Mouse (Mus musculus) CD4-positive, CD25-positive, alpha-beta regulatory T cell, adult 2 months (primary cell): Measurements from ENCODE around the gene Gm14226.
"Not testable (repeated sequence)": the region's sequence is repeated elsewhere in the genome, so short reads cannot be mapped to it uniquely, and the experiment has no call there.

Experiments used
- DNase-seq: peaks from one replicate; pipeline ENCODE4 v3.0.0-alpha.2; 2012; ENCODE audit warnings: low read depth, low spot score

Gm14226 gene

DNA sequence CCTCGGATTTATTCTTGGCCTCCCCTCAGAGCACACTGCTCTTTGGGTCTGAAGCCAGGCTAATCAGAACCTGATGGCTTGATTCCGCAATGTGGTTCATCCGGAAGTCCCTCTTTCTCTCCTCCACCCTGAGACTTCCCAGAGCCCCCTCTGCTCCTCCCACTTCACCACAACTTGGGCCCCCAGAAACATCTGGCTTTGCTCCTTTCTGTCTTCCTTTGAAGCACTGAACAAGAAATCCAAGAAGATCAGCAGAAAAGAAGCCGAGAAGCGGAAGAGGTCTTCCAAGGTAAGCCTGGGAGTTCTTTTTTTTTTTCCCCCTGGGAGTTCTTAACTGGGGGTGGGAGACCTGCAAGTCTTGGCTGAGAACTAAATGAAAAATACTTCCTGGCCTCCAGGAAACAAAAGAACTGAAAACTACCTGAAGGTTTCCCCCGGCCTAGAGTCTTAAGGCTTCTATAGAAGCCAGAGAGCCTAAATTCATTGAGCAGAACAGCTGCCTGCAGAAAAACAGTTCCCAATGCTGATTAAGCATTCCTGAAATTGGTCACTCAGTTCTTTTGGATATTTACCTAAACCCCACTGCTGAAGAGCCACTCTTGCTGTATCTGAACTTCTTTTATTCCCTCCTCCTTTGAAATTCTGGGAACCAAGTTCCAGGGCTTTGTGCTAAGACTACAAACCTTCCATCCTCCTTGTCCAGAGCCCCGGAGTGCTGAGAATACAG, 29.5 kb downstream of the Gm14226 start:
- DNase-seq: no peak

DNA sequence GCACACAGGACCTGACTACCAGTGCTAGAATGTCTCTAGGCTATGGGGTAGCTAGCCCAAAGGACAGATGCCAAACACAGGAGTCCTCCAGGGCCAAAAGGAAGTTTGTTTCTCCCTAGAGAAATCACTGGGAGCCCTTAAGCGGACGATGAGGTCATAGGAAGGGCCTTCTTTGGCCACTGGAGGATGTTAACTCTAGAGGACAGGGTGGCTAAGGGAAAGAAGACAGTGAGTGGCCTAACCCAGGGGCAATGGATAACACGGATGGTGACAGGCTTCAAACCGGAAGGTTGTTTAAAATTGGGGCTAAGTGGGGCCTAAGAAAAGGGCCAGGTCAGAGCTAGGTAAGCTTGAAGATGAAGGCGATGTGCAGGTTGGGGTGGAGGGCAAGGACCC, 32.0 kb downstream of the Gm14226 start:
- DNase-seq: no peak

- peak; percentile 98 for DNase-seq
Measured at GRCm38 (mm10) chr2:155050504-155051236, 32.6 kb downstream of the Gm14226 start.

DNA sequence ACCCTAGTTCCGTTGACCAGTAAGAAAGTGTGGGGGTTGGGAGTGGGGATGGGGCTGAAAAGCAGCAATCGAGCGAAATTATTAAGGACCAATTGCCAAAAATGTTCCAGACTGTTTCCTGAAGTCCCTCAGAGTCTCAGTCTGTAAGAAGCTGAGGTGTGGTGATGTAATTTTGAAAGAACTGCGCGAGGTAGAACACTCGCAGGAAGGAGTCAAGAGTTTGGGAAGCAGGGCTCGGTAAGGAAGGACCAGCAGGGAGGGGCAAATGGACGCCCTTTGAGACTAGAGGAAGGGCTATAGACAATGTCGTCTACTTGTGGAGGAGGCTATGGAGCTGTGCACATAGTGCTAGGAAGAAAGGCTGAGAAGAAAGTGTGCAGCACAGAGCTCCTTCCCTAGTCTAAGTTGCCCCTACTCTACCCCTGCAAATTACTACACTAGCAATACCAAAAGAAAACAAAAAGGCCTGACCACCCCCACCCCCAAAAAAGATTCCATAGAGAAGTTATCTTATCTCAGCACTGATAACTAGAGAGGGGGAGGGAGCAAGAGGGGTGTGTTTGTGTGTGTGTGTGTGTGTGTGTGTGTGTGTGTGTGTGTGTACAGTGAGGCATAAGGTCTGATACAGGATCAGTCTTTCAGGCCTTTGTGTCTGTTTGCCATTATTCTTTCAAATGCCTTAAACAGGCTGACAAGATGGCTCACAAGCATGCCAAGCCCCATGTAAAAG, 33.7 kb downstream of the Gm14226 start:
- DNase-seq: no peak

DNA sequence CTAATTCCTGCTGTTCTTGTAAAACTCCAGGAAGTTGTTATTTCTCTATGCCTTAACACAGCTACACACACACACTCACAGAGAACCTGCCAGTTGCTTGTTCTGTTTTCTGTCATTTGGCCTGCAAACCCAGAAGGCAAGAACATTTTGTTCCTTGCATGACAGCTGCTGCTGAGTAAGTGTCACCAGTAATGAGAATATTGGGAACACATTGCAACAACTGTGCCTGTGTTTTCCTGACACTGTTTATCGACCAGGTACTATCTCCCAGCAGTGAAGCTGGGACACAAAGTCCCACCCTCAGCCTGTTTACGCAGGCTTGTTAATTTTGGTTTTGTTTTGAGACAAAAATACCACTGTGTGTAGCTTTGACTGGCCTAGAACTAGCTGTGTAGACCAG, 34.6 kb downstream of the Gm14226 start:
- DNase-seq: no peak

- DNase-seq: not testable (repeated sequence)
Measured at GRCm38 (mm10) chr2:155053512-155053911, 35.4 kb downstream of the Gm14226 start.

- no peak for DNase-seq
Measured at GRCm38 (mm10) chr2:155054672-155055071, 36.6 kb downstream of the Gm14226 start.

GRCm38 (mm10) chr2:155056076-155056578, 38.1 kb downstream of the Gm14226 start:
- DNase-seq: no peak

- no peak for DNase-seq
Measured at GRCm38 (mm10) chr2:155057361-155057760, 39.3 kb downstream of the Gm14226 start.

- no peak for DNase-seq
Measured at GRCm38 (mm10) chr2:155071027-155071426, 53.0 kb downstream of the Gm14226 start.

DNA sequence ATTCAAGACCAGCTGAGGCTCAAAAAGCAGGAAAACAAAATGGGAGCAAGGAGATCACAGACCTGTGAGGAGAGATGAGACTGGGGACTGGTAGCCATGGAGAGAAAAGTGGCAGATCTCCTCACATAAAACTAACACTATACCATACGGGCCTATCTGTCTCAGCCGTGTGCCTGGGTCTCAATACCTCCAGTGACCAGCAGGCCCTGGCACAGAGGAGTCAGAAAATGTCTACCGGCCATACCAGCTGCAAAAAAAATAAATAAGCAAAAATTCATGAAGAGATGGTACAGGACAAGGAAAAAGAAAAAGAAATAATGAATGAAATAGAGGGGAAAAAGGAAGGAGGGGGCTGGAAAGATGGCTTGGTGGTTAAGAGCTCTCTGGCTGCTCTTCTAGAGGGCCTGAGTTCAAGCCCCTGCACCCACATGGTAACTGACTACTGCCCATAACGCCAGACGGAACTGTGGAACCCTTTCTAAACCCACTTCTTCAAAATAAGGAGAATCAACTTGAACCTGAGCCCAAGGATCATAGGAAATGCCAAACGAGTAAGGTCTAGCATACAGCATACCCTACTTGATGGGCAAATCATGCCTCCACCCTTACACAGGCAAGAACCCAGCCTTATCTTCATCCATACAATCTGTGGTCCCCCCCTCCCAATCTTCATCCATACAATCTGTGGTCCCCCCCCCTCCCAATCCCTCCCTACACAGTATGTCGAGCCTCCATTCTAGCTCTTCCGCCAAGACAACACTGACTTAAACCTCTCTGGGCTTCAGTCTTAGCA, 54.5 kb downstream of the Gm14226 start:
- DNase-seq: no peak

GRCm38 (mm10) chr2:155073347-155073746, 55.3 kb downstream of the Gm14226 start:
- DNase-seq: no peak

DNA sequence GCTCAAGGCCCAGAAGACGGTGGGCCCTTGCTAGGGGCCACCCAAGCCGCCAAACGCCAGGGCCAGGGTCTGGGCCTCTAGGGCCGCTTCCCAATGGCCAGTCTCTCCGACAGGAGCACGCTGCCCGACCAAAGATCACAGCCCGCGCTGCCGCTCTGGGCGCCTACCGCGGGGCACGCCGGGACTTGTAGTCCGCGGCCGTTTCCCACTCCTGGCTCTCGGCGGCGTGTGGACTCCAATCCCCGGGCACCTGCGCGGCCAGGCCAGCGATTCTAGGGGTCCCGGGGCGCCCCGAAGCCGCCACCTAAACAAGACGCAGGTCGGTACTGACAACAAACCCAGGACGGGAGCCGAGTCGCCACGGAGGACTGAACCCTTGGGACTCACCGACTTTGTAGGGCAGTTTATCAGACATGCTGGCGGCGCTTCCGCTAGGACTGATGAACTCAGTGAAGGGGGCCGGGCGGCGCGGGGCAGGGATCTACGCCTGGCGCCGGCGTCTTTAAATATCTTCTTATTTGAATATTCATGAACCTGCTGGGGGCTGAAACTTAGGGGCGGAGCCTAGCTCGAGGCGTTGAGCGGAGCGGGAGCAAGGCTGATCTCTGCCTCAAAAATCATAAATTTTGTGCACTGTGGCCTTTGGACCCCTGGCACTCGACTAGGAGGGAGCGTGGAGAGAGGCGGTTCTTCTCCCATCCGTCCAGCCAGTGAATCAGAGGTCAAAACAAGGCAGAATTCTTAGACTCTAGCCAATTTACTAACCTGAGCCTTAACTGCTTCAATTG, 56.1 kb downstream of the Gm14226 start, which contains the start of gene Ahcy:
Ahcy (minus strand) TSS at position 520 of the 788 bp plus-strand sequence.
- peak; percentile 93 for DNase-seq

GRCm38 (mm10) chr2:155074766-155075330, 56.8 kb downstream of the Gm14226 start:
- peak; percentile 34 for DNase-seq

DNA sequence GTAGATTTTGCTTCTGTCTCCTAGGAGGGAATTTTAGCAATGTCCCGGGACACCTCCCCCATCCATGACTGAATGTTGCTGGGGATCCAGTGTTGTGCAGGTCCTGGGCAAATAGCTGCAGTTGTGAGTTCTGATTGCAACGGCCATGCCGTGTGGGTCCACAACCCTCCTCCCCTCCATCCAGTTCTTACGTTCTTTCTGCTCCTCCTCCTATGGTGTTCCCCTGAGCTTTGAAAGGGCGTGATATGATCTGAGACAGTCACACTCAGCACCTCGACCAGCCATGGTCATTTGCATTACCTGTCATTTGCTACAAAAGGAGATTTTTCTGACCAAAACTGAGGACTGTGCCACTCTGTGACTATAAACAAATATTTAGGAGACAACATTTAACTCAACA, 57.6 kb downstream of the Gm14226 start:
- no peak for DNase-seq
